Mouse (Mus musculus) megakaryocyte, embryonic 14.5 days (primary cell): ENCODE data around the gene Ece1.

ENCODE experiments used
- FLI1 ChIP-seq: IDR thresholded peaks from 2 replicates; pipeline ENCODE4 v1.6.1; 2012; ENCODE audit warnings: low read length, inconsistent platforms, mixed read lengths
- GATA1 ChIP-seq: IDR thresholded peaks from 3 replicates; pipeline ENCODE4 v1.6.1; 2012; ENCODE audit warnings: mixed read lengths, low read length, inconsistent platforms, borderline replicate concordance

DNA sequence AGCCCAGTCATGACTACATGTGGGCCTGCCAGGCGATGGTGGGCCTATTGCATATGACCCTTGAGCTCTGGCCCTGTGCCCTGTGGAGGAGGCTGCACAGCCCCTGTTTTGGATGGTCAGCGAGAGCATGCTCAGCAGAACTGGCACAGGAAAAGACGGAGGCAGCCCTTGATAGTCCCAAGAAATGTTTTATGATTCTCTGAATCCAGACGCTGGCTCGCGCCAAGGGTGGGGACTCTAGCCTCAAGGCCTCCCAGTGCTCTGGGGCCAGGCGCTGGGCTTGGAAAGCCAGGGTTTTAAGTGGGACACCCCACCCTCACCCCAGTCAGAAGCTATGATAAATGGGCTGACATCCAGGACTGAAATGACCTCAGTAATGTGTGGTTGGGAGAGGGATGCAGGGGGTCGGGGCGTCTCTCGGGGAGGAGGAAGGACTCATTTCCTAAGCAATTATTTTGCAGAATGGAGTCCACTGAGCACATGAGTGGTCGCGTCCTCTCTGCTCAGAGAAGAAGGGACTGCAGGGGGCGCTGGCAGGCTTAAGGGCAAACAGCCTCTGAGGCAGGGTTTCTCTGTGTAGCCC lies 5.7 kb downstream of the Ece1 start:
- no peak for TF ChIP-seq GATA1
- no peak for TF ChIP-seq FLI1
